Mouse (Mus musculus) CD4-positive helper T cell, adult 2 months (primary cell): ENCODE data around the gene Izumo1.
"Not testable (repeated sequence)": the region's sequence is repeated elsewhere in the genome, so short reads cannot be mapped to it uniquely, and the experiment has no call there.

Source experiments
- DNase-seq: peaks from one replicate; pipeline ENCODE4 v3.0.0-alpha.2; 2012; ENCODE audit warnings: low read depth, missing footprints, low spot score

Gene Izumo1

GRCm38 (mm10) chr7:45642503-45643255, 21.1 kb downstream of the Izumo1 start:
- no peak for DNase-seq

GRCm38 (mm10) chr7:45643441-45644178, 22.0 kb downstream of the Izumo1 start:
- DNase-seq: peak; percentile 95

- no peak for DNase-seq
Observed at GRCm38 (mm10) chr7:45644183-45644582, 22.6 kb downstream of the Izumo1 start.

- peak; percentile 64 for DNase-seq
Observed at GRCm38 (mm10) chr7:45644872-45645590, 23.4 kb downstream of the Izumo1 start.

- no peak for DNase-seq
Observed at GRCm38 (mm10) chr7:45645591-45645971, 24.0 kb downstream of the Izumo1 start.

- DNase-seq: no peak
Observed at GRCm38 (mm10) chr7:45646671-45647070, 25.1 kb downstream of the Izumo1 start.

GRCm38 (mm10) chr7:45649351-45649750, 27.7 kb downstream of the Izumo1 start:
- no peak for DNase-seq

GRCm38 (mm10) chr7:45650484-45650883, 28.9 kb downstream of the Izumo1 start:
- not testable (repeated sequence) for DNase-seq

GRCm38 (mm10) chr7:45654424-45655047, 32.9 kb downstream of the Izumo1 start:
- no peak for DNase-seq

GRCm38 (mm10) chr7:45660746-45661478, 39.3 kb downstream of the Izumo1 start:
- DNase-seq: no peak

- not testable (repeated sequence) for DNase-seq
Observed at GRCm38 (mm10) chr7:45661702-45662101, 40.1 kb downstream of the Izumo1 start.

GRCm38 (mm10) chr7:45665303-45666138, 43.9 kb downstream of the Izumo1 start:
- no peak for DNase-seq

- no peak for DNase-seq
Observed at GRCm38 (mm10) chr7:45666161-45666560, 44.5 kb downstream of the Izumo1 start, which contains the start of gene Fut2. Gene Fut2, minus strand, starts transcription at chr7:45666394.

- no peak for DNase-seq
Observed at GRCm38 (mm10) chr7:45667761-45668160, 46.1 kb downstream of the Izumo1 start.

GRCm38 (mm10) chr7:45668921-45669320, 47.3 kb downstream of the Izumo1 start:
- no peak for DNase-seq

- DNase-seq: no peak
Observed at GRCm38 (mm10) chr7:45677627-45678295, 56.1 kb downstream of the Izumo1 start.
